Mouse (Mus musculus): ENCODE results near the gene Gpr63.
"Not testable (repeated sequence)": the region's sequence is repeated elsewhere in the genome, so short reads cannot be mapped to it uniquely, and the experiment has no call there.

Gpr63 gene

DNA sequence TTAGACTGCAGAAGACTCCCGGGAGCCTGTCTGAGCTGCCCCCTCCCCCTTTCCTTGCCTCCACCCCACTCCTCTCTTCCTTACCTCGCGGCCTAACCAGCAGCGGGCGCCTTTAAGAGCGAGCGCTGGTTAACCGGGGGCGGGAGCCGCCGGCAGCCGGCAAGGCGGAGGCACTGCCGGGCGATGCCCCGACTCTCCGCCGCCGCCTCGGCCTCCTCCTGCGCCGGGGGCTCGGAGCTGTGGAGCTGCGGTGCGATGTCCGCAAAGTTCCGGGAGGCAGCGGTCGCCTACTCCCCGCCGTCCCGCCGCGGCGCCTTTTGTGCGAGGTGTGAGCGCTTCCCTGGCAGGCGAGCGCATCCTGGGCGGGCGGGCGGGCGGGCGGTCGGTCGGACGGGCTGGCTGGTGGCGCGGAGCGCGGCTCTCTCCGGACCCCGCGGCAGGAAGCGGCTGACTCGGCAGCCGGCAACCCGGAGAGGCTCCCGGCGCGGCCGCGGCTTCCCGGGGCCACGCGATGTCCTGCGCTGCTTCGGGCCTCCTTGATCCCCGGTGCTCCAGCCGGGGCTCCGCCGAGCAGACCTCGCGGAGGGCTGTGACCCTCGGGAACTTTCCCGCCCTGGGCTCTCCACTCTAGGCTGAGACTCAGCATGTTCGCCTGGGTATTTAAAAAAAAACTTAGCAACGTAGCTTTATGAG, at the start of gene Gpr63:
Gene Gpr63 (plus strand): TSS at position 109 of the 693 bp plus-strand sequence.
- DNase-seq = peak; percentile 81

DNA sequence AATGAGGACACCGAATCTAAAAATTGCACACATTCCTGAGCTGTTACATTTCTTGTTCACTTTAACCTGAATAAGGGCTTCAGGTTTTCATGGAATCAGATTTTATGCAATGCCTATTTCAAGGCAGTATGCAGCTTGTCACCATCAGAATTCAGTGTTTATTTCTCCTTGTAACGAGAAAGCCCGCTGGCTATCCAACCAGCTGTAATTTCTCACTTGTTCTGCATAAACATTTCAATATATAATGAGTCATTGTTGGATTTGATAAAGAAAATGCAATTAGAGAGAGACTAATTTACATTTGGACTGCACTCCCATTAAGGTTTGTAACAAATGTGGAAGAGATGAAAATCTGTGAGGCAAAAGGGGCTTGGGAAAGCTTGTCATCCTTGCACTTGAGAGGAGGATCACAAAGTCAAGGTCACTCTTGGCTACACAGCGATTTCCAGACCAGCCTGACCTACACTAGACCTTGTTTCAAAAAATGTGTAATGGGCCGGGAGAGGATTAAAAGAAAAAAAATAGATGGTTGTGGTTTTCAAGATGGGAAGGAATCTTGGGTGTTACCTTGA, 46.1 kb upstream of the Gpr63 start:
- DNase-seq = no peak

DNA sequence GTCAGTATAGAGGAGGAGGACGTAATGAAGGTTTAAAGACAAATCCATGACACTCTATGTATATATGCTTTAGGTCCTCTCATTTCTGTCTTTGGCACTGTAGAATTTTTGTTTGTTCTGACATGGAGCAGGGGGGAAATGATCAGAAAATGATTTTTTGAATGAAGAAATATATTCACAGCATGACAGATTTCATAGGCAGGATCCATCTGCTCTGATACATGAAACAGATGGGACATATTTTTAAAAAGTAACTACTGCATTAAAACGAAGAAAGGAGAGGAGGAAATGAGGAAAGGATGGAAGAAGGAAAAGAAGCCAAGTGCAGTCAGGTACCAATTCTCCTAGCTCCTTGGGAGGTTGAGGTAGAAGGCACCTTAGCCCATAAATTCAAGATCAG, 41.5 kb upstream of the Gpr63 start:
- no peak for DNase-seq

DNA sequence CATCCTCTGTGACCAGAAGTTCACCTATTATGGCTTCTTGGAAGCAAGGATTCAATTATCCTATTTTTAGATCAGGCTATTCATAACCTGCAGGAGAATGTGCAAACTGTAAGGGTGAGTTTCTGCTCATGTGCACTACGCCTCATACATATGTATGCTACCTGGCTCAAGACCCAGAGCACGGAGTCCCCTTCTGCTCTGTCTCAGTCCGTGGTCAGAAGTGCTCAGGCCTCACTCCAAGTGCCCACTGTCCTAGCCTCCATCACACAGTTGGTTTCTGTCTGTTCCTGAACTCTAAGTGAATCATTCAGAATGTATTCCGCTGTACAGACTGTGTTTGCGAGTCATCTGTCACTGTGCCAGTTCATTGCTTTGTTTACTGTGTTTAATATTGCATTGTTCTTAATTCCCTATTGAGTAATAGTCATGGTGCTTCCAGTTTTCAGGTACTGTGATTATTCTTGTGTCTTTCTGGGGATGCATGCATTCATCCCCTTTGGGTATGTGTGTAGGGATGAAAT, 37.9 kb upstream of the Gpr63 start:
- no peak for DNase-seq

DNA sequence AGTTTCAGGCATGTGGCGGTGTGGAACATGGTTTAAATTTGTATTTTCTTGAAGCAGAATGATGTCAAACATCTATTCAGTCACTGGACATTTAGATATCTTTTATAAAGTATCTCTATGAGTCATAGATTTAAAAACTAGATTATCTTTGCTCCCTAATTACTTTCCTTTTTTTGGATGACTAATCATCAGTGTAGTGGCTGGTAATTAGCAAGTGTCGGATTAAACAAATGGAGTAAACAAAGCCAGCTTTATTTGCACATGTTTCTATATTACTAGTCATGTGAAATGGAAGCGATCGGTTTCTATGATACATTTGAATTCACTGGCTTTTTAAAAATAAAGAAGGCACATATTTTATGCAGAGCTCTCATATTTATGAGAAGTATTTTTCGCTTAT, 37.3 kb upstream of the Gpr63 start:
- DNase-seq = no peak

DNA sequence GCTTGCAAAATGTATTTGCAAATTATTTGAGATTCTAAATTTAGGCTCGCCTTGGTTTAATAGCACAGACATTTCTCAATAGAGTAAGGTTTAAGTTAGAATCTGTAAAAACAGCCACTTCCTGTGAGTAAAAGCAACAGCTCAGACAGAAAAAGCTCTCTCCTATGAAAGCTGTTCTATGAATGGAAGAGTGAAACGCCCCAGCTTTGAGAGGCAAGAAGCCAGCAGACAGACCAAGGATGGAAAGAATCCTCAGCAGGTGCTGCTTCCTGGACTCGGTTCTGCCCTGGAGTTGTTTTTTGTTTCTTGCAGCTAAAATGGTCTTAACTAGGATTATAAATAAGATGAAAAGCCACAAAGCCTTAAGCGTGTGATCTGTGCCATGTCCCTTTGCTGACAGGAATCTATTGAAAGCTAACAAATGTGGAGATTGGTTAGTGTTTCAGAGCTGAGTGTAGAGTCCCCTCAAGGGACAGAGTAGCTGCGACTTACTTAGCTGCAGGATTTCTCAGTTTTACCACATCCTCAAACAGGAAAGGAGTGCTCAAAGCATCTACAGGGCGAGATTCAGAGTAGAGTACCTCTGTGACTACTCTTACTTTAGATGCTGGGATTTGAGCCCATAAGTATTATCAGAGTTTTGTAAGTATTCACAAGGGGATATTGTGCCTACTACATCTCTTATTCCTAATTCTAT, 23.3 kb upstream of the Gpr63 start:
- DNase-seq = no peak

DNA sequence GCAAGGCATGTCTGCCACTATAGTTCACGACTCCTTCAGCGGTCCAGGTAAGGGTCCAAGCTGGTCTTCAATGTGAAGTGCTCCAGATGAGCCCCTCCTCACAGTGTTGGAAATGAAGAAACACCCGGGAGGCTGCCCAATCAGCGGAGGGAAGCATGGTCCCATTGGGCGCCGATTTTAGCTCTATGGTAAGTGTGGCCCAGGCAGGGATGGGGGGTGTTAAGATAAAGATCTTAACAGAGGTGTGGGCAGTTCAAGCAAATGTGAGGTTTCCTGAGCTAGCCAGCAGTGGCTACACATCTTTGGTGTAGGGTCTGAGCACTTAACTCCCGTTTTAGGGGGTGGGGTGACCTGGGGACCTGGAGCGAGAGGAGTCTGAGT, 299 bp upstream of the Gpr63 start:
- DNase-seq = no peak

DNA sequence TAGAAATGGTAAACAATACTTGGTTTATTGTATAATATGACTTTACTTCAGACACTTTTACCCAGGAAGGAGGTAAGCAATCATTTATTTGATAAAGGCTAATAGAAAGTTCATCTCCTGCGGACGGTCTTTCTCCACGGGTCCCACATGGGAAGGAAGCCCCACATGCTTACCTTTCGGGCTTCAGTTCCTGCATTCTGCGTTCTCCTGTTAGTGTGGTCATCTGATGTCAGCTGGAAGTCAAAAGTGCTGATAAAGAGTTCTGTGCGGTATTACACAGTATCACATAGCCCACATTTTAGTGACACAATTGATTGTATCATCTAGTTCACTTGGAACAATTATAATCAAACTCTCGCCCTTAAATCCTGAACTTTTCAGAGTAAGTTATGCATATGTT, 1.0 kb downstream of the Gpr63 start:
- DNase-seq = no peak

DNA sequence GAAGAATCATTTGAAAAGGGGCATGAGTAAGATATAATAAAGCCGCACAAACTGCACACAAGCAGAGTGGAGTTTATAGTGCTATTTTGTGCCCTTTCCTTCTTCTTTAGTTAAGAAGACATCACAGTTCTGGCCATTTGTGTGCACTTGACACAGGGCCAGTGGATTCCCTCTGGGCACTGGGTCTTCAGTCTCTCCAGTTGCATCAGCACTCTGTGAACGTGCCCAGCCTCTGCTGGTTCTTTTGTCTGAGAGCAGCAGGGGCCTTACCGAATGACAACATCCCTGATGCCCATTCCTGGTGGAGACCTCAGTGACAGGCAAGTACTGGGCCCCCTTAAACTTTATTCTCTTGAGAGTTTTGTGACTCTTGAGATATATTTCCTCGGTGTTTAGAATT, 12.4 kb downstream of the Gpr63 start:
- DNase-seq = no peak

DNA sequence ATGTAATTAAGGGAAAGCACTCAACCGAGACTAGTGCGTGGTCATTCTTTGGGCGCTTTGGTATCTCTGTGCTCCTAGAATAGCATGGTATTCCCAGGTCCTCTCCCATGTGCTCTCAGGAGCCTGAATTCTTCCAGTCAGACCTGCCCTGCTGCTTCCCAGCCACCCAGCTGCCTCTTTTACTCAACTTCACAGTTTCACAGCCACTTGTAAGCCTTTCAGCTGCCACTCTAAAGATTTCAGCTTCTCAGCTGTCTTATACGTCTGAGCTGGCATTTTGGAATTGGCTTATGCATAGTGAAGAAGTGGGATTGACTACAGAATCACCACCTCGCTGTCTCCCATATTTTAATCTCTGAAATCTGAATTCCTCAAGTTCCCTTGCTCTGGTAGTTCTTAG, 19.4 kb downstream of the Gpr63 start:
- no peak for DNase-seq

DNA sequence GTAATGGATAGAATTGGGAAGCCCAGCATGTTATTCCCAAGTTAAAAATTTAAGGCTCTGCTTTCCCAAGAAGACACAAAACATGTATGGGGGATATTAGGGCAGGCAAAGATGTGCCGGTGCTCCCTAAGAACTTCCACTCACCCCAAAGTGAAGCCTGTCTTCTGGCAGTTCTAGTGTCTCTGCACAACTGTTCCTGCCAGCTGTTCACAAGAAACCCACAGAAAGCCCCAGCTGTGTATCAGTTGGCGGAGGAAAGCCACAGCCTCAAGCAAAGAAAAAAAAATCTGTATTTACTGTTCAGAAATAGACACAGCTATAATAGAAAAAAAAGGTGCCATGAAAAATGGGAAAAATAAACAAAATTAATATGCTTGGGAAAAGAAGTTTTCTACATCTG, 25.3 kb downstream of the Gpr63 start:
- no peak for DNase-seq

DNA sequence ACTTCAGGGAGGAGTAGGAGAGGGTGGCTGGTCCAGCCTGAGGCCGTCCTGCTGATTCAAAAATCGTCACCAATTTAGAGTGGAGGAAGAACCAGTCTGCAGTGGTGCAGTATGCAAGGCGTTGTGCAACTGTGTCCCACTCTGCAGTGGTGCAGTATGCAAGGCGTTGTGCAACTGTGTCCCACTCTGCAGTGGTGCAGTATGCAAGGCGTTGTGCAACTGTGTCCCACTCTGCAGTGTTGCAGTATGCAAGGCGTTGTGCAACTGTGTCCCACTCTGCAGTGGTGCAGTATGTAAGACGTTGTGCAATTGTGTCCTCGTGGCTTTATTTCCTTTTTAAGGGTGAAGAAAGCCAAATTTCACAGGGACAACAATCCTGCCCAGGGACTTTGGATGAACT, 43.1 kb downstream of the Gpr63 start:
- DNase-seq = not testable (repeated sequence)

DNA sequence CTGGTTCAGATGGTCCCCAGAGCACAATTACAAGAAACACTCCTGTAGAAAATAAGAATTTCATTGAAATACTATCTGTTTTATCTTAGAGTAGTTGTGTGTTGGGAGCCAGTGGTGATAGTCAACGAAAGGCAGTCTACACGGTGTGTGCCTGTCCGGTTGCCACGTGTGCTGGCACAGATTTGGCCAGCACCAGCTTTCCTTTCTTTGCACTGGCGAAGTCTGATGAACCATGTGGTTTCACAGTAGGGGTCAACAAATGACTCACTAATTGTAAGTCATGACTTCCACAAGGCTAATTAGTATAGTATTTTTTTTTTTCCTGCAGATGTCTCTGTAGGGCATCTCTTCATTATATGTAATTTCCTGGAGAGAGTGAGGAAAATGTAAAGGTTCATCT, 45.6 kb downstream of the Gpr63 start:
- DNase-seq = peak; percentile 46

DNA sequence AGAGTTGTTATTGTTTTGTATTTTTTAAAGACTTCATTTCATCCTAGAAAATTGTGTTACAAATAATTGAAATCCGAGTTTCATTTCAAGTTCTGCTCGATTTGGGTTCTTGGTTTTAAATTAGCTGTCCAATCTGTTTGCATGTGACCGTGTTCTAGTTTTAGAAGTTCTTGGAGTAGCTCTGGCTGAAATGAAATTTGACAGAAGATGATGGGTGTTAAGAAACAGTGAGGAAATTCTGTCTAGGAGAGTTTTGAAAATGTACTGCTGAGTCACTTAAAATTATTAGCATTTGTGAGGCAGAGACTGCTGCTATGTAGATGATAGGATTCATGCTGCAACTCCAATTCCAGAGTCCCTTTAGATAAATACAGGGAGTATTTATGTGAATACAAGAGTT, 46.5 kb downstream of the Gpr63 start:
- DNase-seq = no peak

DNA sequence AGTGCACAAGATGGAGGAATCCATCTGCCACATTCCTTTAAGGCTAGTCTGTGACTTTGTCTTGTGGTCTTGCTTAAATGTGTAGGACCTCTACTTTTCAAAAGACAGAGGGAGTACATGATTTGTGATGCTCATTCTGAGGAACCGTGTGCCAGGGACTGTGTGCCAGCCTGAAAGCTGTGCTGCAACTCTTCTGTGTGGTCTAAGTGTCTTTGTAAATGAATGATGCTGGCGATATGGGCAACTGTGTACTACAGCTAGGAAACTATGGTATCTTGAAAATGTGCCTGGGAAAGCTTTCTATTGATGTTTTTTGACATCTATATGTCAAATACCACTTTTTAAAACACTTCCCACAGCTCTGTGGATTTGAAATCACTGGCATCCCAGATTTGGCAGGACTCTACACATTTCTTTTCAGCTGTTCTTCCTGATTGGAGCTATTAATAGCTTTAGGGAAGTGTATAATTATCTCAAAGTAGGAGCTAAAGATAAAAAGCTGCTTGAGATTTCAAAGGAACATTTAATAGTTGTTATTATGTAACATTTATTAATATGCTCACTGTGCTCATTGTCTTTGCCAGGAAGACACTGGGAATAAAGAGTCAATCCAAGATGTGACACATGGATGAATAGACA, 48.9 kb downstream of the Gpr63 start:
- DNase-seq = no peak

DNA sequence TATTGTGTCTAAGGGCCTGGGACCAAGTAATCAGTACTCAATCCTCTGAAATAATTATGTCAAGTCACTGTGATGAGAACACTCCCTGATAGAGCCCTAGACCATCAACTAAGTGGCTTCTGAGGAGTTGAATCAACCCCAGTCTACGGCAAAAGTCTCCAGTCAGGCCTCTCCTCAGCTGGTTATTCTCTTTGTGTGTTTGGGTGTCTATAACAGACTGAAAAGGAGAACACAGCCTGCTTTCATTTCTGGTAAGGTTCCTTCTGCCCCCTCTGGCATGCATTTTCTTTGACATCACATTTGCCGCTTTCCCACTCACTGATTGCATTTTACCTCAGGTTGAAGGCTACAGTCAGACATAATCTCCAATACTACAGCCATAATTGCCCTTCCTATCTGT, 62.0 kb downstream of the Gpr63 start:
- no peak for DNase-seq

DNA sequence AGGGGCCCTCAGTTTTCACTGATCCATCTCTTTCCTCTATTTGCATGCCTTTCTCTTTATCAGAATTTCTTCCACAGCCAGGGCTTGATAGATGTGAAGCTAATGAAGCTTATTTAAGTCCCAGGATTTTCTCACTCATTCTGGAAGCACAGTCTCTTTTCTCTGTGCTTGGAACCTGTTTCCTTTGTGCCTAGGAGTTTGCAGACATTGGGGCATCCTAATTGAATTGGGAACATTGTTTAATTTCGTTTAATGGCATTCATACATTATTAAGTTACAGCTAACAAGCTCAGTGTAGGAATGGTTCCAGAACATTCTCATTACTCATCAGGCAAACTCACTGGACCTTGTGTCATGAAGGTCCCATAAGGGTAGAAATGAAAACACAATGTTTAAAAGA, 62.5 kb downstream of the Gpr63 start:
- DNase-seq = no peak

DNA sequence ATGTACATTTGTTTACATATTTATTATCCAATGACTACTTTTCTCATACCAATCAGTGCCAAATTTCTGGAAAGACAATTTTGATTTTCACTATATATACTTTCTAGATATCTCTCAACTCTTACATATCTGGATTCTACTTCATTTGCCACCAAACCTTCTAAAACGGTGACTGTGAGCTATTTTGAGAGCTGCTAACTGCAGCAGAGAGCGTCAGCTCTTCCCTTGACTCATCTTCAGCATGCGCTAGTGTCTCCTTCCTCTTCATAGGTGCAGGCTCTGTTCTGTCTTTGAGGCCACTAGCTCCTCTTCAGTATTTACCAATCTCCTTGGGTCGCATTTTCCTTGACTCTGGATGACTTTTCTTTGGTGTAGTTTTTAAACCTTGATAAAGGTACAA, 63.7 kb downstream of the Gpr63 start:
- no peak for DNase-seq

DNA sequence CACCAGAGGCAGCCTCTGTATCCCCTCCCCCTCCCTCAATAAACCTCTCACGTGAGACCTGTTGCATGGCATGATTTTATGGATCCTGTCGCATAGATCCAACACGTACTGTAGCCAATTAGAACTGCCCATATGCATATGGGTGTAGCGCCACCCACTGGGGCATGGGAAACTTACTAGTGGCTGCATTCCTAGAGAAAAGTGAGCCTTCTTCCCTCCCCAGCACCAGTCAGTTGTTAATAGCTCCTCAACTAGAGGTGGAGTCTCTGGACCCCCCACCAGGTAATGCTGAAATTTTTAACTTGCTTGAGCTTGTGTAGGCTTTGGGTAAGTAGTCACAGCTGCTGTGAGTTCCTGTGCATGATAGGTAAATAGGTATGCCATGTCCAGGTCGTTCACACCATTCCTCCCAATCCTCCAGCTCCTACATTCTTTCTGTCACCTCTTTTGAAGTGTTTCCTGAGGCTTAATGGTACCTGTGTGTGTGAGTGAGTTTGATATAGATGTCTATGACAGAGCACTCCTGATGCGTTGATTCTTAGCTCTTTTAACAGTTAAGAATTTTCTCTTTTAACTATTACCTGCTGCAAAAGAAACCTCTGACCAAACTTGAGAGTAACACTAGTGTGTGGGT, 69.1 kb downstream of the Gpr63 start:
- no peak for DNase-seq

DNA sequence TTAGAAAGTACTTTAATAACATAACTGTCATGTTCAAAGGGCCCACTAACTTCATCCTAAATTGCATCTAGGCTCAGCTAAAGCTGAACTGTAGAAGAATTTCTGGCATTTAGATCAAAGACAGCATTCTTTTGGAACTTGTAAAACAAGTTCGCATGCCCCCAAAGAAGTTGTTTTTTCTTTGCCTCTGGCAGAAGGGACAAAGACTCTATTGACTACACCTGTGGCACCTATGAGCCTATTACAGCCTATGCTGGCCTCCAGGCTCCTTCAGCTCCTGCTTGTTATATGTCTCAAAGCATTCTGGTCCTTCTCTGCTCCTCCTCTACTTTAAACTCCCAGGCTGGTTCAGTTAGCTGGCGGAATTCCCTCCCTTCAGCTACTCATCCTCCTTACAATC, 69.6 kb downstream of the Gpr63 start:
- no peak for DNase-seq

DNA sequence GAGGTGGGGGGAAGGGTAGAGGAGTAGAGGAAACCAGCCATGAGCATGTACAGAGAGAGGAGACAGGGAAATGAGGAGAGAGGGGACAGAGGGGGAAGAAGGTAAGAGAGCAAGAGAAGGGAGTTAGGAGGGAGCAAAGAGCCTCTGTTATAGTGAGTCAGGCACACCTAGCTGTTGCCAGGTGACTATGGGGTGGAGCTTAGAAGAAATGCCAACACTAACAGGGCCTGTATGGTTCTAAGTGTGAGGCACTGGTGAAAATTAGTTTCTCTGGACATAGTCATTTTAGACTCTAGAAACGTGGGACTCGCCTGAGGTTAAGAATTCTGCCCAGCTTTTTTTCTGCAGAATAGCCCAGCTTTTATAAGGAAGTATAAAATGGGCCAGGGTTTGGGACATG, 71.1 kb downstream of the Gpr63 start:
- DNase-seq = no peak

DNA sequence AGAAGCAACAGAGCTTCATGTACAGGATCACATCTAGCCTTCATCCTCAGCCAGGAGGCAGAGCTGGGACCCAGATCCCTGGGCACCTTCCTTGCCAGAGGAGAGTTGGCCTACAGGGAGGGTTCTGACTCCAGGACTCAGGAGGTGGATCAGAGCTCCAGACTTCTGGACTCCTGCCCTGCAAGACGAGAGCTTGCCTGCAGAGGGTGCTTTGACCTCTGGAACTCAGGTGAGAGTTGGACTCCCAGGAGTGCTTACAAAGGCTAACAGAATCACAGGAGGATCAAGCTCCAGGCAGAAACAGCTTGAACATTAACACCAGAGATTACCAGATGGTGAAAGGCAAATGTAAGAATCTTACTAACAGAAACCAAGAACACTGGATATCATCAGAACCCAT, 89.3 kb downstream of the Gpr63 start:
- not testable (repeated sequence) for DNase-seq
